Mouse (Mus musculus): Measurements from ENCODE around the gene Vill.

Vill gene

GRCm38 (mm10) chr9:119109685-119110353 lies 57.2 kb downstream of the Vill start:
- DNase-seq (ENCODE audit: low spot score in 2 of 2): no peak

GRCm38 (mm10) chr9:119110640-119111039 lies 58.1 kb downstream of the Vill start:
- no peak for DNase-seq (ENCODE audit: low spot score in 2 of 2)

GRCm38 (mm10) chr9:119114911-119115310 lies 62.3 kb downstream of the Vill start:
- DNase-seq (ENCODE audit: low spot score in 2 of 2): no peak

DNA sequence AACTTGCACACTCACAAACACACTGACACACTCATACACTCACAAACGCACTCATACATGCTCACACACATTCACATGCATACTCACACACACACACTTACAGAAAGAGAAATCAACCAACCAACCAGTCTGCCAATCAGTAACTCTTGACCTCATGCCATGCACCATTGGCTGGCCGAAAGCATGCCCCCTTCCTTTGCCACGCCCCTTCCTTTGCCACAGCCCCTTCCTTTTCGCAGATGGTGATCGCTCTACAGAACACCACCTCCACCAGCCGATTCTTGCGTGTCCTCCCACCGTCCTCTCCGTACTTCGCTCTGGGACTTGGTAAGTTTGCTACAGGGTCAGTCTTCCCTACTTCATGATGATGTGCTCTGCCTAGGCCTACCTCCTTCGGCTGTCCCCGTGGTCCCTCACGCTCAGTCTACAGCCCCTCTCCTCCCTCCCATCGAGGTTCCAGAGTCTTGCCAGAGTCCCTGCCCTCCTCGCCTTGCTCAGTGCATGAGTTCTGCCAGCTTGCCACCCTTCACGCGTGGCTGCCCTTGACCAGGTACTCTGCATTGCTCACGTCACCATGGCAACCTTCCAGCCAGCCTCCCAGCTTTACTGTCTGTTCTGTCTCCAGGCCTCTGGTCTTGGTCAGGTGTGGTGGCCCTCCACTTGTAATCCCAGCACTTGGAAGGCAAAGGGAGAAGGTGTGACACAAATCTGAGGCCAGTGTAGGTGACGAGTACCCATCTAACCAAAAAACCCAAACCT lies 67.0 kb downstream of the Vill start:
- no peak for DNase-seq (ENCODE audit: low spot score in 2 of 2)

DNA sequence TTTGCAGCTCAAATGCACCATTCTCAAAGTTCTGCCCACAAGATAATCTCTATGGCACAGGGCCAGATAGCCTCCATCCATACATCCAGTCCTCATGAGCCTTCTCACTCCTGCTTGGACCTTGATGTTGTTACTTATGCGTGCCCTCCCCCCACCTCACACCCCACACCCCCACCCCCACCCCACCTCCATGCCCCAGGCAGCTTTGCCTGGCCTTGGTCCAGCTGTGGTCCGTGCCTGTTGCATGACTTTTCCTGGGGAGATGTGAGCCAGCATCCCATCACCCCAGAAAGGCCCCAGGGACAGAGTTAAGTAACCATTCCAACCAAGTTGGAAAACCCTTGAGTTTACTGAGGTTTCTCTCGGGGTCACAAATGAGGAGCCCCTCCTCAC lies 67.6 kb downstream of the Vill start:
- DNase-seq (ENCODE audit: low spot score in 2 of 2): no peak

Data from right cerebral cortex, postnatal 10 days (tissue).